Mouse (Mus musculus) bone marrow macrophage, adult 2 months (primary cell): ENCODE data around the gene Slc13a2.

Experiments used
- CTCF ChIP-seq: IDR thresholded peaks from 2 replicates; pipeline ENCODE4 v1.5.1; 2012; ENCODE audit warnings: low read depth, mild to moderate bottlenecking, low read length, moderate library complexity
- POLR2A ChIP-seq: IDR thresholded peaks from 2 replicates; pipeline ENCODE4 v1.6.1; 2012; ENCODE audit warnings: mild to moderate bottlenecking, low read depth, low read length, borderline replicate concordance

- no peak for TF ChIP-seq POLR2A
- peak; percentile 98 for TF ChIP-seq CTCF
Measured at GRCm38 (mm10) chr11:78358330-78359007, 63.5 kb downstream of the Slc13a2 start.
